Mouse (Mus musculus): ENCODE results near the gene Fto.

The Fto gene

GRCm38 (mm10) chr8:91657381-91657780 is 344.1 kb downstream of the Fto start:
- no peak for DNase-seq (ENCODE audit: low spot score in 2 of 2)

- no peak for DNase-seq (ENCODE audit: low spot score in 2 of 2)
Measured at GRCm38 (mm10) chr8:91660879-91661278, 347.6 kb downstream of the Fto start.

- DNase-seq (ENCODE audit: low spot score in 2 of 2), result no peak
Measured at GRCm38 (mm10) chr8:91669461-91670071, 356.2 kb downstream of the Fto start.

- no peak for DNase-seq (ENCODE audit: low spot score in 2 of 2)
Measured at GRCm38 (mm10) chr8:91676928-91677327, 363.6 kb downstream of the Fto start.

- DNase-seq (ENCODE audit: low spot score in 2 of 2), result no peak
Measured at GRCm38 (mm10) chr8:91679451-91679850, 366.1 kb downstream of the Fto start.

- DNase-seq (ENCODE audit: low spot score in 2 of 2), result no peak
Measured at GRCm38 (mm10) chr8:91680125-91680524, 366.8 kb downstream of the Fto start.

GRCm38 (mm10) chr8:91684596-91685317 is 371.4 kb downstream of the Fto start:
- no peak for DNase-seq (ENCODE audit: low spot score in 2 of 2)

GRCm38 (mm10) chr8:91685408-91685807 is 372.1 kb downstream of the Fto start:
- no peak for DNase-seq (ENCODE audit: low spot score in 2 of 2)

- no peak for DNase-seq (ENCODE audit: low spot score in 2 of 2)
Measured at GRCm38 (mm10) chr8:91692056-91692721, 378.9 kb downstream of the Fto start.

- no peak for DNase-seq (ENCODE audit: low spot score in 2 of 2)
Measured at GRCm38 (mm10) chr8:91706533-91706932, 393.2 kb downstream of the Fto start.

GRCm38 (mm10) chr8:91708661-91709060 is 395.3 kb downstream of the Fto start:
- no peak for DNase-seq (ENCODE audit: low spot score in 2 of 2)

- no peak for DNase-seq (ENCODE audit: low spot score in 2 of 2)
Measured at GRCm38 (mm10) chr8:91709768-91710167, 396.4 kb downstream of the Fto start.

- no peak for DNase-seq (ENCODE audit: low spot score in 2 of 2)
Measured at GRCm38 (mm10) chr8:91711202-91711601, 397.9 kb downstream of the Fto start.

GRCm38 (mm10) chr8:91711981-91712598 is 398.8 kb downstream of the Fto start:
- no peak for DNase-seq (ENCODE audit: low spot score in 2 of 2)

- DNase-seq (ENCODE audit: low spot score in 2 of 2), result no peak
Measured at GRCm38 (mm10) chr8:91712731-91713569, 399.6 kb downstream of the Fto start.

GRCm38 (mm10) chr8:91713677-91714312 is 400.5 kb downstream of the Fto start:
- DNase-seq (ENCODE audit: low spot score in 2 of 2), result no peak

- no peak for DNase-seq (ENCODE audit: low spot score in 2 of 2)
Measured at GRCm38 (mm10) chr8:91714733-91715132, 401.4 kb downstream of the Fto start.

- no peak for DNase-seq (ENCODE audit: low spot score in 2 of 2)
Measured at GRCm38 (mm10) chr8:91715387-91716085, 402.2 kb downstream of the Fto start.

All from left cerebral cortex, adult 9 months (tissue).